Mouse (Mus musculus): ENCODE measurements around the gene Ctnnd1. TPM values are rescaled to one million over a fixed set of nuclear protein-coding genes. Genes with fewer than 3 reads are reported as not detected.

Ctnnd1 gene
- polyA plus RNA-seq, 1 experiment from 2014 or later: 40.0 TPM

DNA sequence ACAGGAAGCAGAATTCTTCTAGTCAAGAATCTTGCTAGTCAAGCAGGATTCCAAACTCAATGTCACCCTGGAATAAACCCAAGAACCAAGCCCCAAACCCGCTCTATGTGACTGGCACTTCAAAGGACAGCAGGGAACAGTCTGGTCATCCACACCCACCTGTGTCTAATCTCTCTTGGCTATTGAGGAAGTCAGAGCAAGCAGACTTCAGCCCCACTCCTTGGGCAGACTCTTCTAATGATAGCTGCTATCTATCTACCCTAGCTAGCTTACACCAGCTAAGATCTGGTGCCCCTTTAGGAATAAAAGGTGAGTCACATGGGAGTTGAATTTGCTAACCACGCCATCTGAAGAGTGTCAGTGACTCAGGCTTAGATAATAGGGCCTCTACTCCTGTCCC is 31.7 kb downstream of the Ctnnd1 start:
- Histone ChIP-seq H3K4me3 (no peak overlapping the region), H3K27ac (no peak overlapping the region), H3K36me3 (peaks cover 83% of the 10 kb centered on the region), H3K4me1 (no peaks in the 10 kb centered on the region), H3K27me3 (ENCODE audit: low read depth, poor library complexity, severe bottlenecking) (no peaks in the 10 kb centered on the region), H3K9me3 (replicated peaks) (no peaks in the 10 kb centered on the region)
- WGBS: 88% methylated on average over 2 of the region's 2 CpGs
- no peak for DNase-seq (ENCODE audit: low spot score)

DNA sequence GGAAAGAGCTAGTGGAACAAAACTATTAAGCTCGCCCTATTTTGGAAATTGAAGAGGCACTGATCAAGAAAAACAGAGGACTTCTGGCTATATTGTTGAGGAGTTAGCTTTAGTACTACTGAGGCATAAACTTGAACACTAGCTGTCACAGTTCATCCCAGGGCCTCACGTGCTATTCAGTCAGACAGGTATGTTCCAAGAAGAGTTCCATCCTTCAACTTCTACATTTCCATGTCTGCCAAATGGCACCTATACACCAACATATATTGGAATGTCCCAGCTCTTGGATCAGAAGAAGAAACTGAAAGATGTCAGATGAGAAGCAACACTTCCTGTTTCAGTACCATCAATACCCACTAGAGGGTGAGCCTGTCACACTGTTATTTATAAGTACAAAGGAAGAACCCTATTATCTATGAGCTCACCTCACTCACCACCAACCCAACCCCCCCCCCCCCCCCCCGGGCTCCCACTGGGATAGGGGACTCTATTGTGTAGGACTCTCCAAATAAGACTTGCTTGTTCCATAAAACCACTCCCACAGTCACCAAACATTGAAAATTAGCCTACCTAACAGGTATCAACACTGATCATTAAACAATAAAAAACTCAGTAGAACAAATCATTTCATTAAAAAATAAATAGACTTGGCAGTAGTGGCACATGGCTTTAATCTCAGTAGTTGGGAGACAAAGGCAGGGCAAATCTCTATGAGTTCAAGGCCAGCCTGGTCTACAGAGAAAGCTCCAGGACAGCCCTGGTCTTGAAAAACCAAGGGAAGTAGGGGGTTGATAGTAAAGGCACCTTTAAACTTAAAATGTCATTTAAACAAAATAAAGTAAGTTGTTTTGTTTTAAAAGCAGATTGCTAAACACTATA is 32.7 kb downstream of the Ctnnd1 start:
- no peaks in the 10 kb centered on the region for H3K27me3 ChIP-seq (ENCODE audit: low read depth, poor library complexity, severe bottlenecking)
- H3K36me3 ChIP-seq: peaks cover 92% of the 10 kb centered on the region
- 82% methylated on average over 3 of the region's 3 CpGs for WGBS
- no peaks in the 10 kb centered on the region for H3K9me3 ChIP-seq (replicated peaks)
- H3K4me3 ChIP-seq: no peak overlapping the region
- DNase-seq (ENCODE audit: low spot score): no peak
- no peak overlapping the region for H3K27ac ChIP-seq
- no peaks in the 10 kb centered on the region for H3K4me1 ChIP-seq

DNA sequence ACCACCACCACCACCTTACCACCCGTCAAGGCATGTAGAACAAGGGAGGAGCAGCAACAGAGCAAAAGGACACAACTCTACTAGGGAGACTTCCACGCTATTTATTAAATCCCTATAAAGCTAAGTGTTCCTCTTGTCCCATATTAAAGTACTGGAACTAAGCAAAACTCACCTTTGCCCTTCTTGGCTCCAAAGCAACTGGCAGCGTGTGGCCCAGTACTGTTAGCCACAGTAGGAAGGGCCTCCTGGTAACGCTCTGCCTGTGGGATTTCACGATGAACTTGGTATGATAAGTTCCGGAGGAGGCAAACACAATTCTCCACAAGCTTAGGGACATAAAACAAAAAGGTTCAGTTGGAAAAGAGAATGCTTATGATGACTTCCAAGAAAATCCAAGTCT is 37.8 kb downstream of the Ctnnd1 start:
- H3K9me3 ChIP-seq (replicated peaks): no peaks in the 10 kb centered on the region
- no peaks in the 10 kb centered on the region for H3K4me1 ChIP-seq
- no peaks in the 10 kb centered on the region for H3K27me3 ChIP-seq (ENCODE audit: low read depth, poor library complexity, severe bottlenecking)
- peaks cover 100% of the 10 kb centered on the region for H3K36me3 ChIP-seq
- no peak for DNase-seq (ENCODE audit: low spot score)
- H3K27ac ChIP-seq: no peak overlapping the region
- WGBS: 96% methylated on average over 6 of the region's 6 CpGs
- no peak overlapping the region for H3K4me3 ChIP-seq

DNA sequence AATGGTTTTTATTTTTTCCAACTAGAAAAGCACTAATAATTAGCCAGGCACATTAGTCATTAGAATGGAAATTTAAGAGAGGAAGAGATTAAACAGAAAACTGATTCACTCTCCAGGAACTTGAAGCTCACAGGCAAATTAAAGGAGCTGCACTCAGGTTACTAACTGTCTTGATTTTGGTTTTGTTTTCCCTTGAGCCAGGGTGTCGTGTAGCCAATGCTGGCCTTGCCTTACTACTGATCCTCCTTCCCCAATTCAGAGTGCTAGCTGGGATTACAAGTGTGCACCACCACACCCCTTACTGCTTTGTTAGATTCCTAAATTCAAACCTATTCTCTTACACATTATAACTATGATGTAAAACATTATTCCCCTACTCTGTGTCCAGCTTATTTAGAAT is 42.7 kb downstream of the Ctnnd1 start:
- H3K4me1 ChIP-seq: no peaks in the 10 kb centered on the region
- H3K27ac ChIP-seq: no peak overlapping the region
- H3K36me3 ChIP-seq: peaks cover 100% of the 10 kb centered on the region
- no peak for DNase-seq (ENCODE audit: low spot score)
- H3K27me3 ChIP-seq (ENCODE audit: low read depth, poor library complexity, severe bottlenecking): no peaks in the 10 kb centered on the region
- H3K9me3 ChIP-seq (replicated peaks): no peaks in the 10 kb centered on the region
- H3K4me3 ChIP-seq: no peak overlapping the region
- 89% methylated on average over 1 of the region's 1 CpGs for WGBS

DNA sequence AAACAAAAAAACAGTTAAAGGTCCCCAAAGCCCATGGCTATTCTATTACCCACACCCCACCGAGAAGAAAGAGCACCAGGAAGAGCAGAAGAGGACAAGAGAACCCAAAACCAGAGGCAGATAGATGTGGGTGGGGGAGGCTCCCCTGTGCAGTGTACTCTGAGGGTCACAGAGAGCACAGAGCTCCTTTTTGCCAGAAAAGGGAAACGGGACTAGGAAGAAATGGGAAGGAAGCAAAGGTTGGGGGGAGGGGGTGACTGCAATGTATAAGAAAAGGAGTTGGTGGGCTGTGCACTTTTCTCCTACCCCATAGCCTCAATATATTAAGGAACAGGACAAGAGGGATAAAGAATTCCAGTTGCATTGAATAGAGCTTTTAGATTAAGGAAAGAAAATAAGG is 49.6 kb downstream of the Ctnnd1 start:
- Histone ChIP-seq H3K36me3 (peaks cover 88% of the 10 kb centered on the region), H3K9me3 (replicated peaks) (no peaks in the 10 kb centered on the region)
- WGBS: 73% methylated on average over 2 of the region's 2 CpGs

DNA sequence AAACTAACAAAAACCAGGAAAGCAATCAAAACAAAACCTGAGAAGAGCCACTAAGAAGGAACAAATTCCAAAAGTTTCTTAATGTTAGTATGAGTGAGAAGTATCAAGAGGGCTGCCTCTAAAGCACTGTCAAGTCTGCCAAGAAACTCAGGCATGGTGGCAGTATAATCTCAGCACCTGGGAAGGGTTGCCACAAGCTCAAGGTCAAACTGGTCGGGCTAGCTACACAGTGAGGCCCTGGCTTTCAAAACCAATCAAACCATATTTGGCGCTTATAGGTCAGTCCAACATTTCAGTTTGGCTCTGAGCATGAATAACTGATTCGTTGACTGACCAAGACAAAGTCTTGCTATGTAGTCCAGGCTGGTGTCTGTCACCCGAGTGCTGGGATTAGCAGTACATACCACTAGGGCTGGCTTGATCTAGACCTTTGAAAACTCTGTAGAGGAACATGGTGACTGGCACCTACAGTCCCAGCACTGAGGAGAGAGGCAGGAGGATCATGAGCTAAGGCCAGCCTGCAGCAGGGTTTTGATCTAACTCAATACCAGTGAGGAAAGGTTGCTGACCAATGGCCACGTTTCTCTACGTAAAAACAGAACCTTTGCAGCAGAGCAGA is 51.2 kb downstream of the Ctnnd1 start:
- WGBS: 93% methylated on average over 6 of the region's 6 CpGs
- Histone ChIP-seq H3K27ac (no peak overlapping the region), H3K9me3 (replicated peaks) (no peaks in the 10 kb centered on the region), H3K36me3 (peaks cover 74% of the 10 kb centered on the region), H3K4me1 (no peaks in the 10 kb centered on the region), H3K27me3 (ENCODE audit: low read depth, poor library complexity, severe bottlenecking) (no peaks in the 10 kb centered on the region), H3K4me3 (no peak overlapping the region)
- DNase-seq (ENCODE audit: low spot score): no peak

More for the DNA sequence above, 49.6 kb downstream of the Ctnnd1 start:
- no peak for DNase-seq (ENCODE audit: low spot score)
- Histone ChIP-seq H3K27me3 (ENCODE audit: low read depth, poor library complexity, severe bottlenecking) (no peaks in the 10 kb centered on the region), H3K4me3 (no peak overlapping the region), H3K4me1 (no peaks in the 10 kb centered on the region), H3K27ac (no peak overlapping the region)

DNA sequence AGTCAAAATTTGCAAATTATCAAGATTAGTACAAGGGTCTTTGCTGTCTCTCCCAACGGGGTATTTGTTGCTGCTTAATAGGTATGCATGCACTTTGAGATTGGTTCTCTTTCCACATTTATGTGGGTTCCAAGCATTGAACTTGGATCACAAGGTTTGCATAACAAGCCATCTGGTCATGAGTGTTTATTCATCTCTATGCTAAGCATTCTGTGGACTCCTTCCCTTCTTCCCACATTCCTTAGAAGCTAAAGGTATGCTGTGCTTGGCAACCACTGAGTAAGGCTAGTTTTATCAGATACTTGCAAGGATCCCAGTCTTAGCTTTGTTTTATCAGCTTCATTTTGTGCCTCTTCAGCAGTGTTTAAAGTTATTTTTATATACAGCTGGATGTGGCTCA is 53.4 kb downstream of the Ctnnd1 start:
- H3K4me3 ChIP-seq: no peak overlapping the region
- no peaks in the 10 kb centered on the region for H3K27me3 ChIP-seq (ENCODE audit: low read depth, poor library complexity, severe bottlenecking)
- no peak overlapping the region for H3K27ac ChIP-seq
- peaks cover 68% of the 10 kb centered on the region for H3K36me3 ChIP-seq
- no peaks in the 10 kb centered on the region for H3K4me1 ChIP-seq
- DNase-seq (ENCODE audit: low spot score): no peak
- 95% methylated on average over 1 of the region's 1 CpGs for WGBS
- no peaks in the 10 kb centered on the region for H3K9me3 ChIP-seq (replicated peaks)

DNA sequence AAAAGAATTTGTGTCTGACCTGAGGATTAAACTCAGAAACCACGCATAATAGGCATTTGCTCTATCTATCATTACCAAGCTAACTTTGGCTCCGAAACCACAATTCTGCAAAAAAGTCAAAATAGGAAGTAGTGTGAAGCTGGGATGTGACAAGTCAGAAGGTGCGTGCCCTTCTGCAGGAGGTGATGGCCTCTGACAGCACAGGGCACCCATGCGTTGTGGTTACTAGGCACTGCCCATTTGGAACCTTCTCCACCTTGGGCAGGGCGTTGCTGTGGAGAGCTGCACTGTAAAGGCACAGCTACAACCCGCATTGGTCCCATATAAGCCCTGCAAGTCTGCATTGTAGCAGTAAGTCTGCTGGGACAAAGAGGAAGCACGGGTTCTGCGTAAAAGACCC is 57.8 kb downstream of the Ctnnd1 start:
- no peak for DNase-seq (ENCODE audit: low spot score)
- no peak overlapping the region for H3K4me3 ChIP-seq
- H3K36me3 ChIP-seq: peaks cover 72% of the 10 kb centered on the region
- H3K27ac ChIP-seq: no peak overlapping the region
- H3K9me3 ChIP-seq (replicated peaks): 0 out of 2 replicates have a peak, but pooled peaks cover 4% of the 10 kb centered on the region
- no peaks in the 10 kb centered on the region for H3K4me1 ChIP-seq
- no peaks in the 10 kb centered on the region for H3K27me3 ChIP-seq (ENCODE audit: low read depth, poor library complexity, severe bottlenecking)
- WGBS: 95% methylated on average over 8 of the region's 8 CpGs

DNA sequence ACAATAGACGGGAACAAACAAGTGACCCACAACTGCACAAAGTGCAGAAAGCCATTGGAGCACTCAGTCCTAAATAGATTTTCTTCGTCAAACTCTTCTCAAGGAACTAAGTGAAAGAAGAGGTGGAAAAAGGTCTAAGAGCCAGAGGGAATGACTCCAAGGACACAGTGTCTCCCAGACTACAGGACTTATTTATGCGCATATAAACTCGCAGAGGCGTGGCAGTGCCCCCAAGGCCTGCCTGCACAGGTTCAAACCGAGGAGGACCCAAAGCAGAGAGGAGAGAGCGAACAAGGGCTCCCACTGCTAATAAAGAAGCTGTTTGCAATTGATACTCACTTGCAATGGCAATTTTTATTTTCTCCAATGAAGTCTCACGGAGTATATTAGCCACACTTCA is 64.9 kb downstream of the Ctnnd1 start:
- no peak overlapping the region for H3K27ac ChIP-seq
- 90% methylated on average over 8 of the region's 8 CpGs for WGBS
- DNase-seq (ENCODE audit: low spot score): no peak
- H3K9me3 ChIP-seq (replicated peaks): 0 out of 2 replicates have a peak, but pooled peaks cover 4% of the 10 kb centered on the region
- no peak overlapping the region for H3K4me3 ChIP-seq
- H3K27me3 ChIP-seq (ENCODE audit: low read depth, poor library complexity, severe bottlenecking): no peaks in the 10 kb centered on the region
- no peaks in the 10 kb centered on the region for H3K4me1 ChIP-seq
- peaks cover 45% of the 10 kb centered on the region for H3K36me3 ChIP-seq

DNA sequence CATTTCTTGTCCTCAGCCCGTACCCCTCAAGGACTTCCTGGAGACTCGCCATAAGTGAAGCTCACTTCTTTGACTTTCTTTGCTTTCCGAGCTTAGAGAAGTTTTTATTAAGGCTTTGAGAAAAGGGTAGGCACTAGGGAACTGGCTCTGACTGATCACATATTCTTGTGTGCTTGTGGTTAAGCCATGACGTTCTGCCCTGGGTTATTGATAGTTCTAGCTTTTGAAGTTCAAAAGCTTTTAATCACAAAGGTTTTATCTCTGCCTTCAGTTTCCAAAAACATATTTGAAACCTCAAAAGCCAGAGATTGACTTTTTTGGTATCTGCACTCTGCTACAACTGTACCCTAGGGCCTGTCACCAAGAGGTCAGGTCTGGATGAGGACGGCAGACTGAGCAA is 68.3 kb downstream of the Ctnnd1 start:
- Histone ChIP-seq H3K27ac (no peak overlapping the region), H3K4me1 (no peaks in the 10 kb centered on the region), H3K4me3 (no peak overlapping the region), H3K9me3 (replicated peaks) (no peaks in the 10 kb centered on the region), H3K36me3 (peaks cover 20% of the 10 kb centered on the region), H3K27me3 (ENCODE audit: low read depth, poor library complexity, severe bottlenecking) (no peaks in the 10 kb centered on the region)
- 93% methylated on average over 5 of the region's 5 CpGs for WGBS
- DNase-seq (ENCODE audit: low spot score): no peak

DNA sequence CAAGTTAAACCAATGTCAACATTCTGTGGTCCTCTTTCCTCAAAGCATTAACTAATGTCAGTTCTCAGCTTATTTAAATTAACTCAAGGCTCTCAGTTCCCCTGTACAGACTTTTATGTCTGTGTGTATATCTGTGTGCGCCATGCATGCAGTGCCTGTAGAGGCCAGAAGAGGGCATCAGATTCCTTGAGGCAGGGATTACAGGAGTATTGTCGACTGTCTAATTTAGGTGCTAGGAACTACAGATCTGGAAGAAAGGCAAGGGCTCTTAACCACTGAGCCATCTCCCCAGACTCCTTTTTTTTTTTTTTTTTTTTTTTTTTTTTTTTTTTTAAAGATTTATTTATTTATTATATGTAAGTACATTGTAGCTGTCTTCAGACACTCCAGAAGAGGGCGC is 69.4 kb downstream of the Ctnnd1 start:
- Histone ChIP-seq H3K36me3 (peaks cover 20% of the 10 kb centered on the region), H3K4me1 (no peaks in the 10 kb centered on the region), H3K9me3 (replicated peaks) (no peaks in the 10 kb centered on the region), H3K27ac (no peak overlapping the region), H3K4me3 (no peak overlapping the region), H3K27me3 (ENCODE audit: low read depth, poor library complexity, severe bottlenecking) (no peaks in the 10 kb centered on the region)
- WGBS: 89% methylated on average over 2 of the region's 3 CpGs
- DNase-seq (ENCODE audit: low spot score): no peak

DNA sequence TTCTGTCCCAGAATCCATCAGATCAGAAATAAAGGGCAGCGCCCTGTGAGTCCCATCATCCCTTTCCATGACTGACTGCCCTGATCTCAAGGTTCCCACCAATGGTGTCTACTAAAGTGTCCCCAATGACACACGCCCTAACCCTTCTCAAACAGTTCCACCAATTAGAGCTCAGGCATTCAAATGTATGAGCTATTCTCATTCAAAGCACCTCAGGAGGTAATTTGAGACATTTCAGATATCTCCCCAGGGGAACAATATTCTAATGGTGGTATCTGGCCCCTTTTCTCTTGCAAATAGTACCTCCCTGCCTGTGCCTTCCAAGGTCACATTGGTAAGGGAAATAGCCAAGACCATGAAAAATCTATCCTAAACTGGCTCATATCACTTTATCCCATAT is 71.3 kb downstream of the Ctnnd1 start:
- DNase-seq (ENCODE audit: low spot score): no peak
- WGBS: 90% methylated on average over 2 of the region's 2 CpGs
- Histone ChIP-seq H3K4me1 (no peaks in the 10 kb centered on the region), H3K4me3 (no peak overlapping the region), H3K27me3 (ENCODE audit: low read depth, poor library complexity, severe bottlenecking) (no peaks in the 10 kb centered on the region), H3K27ac (no peak overlapping the region), H3K36me3 (peaks cover 15% of the 10 kb centered on the region; the same call in 1 of the 2 replicates), H3K9me3 (replicated peaks) (no peaks in the 10 kb centered on the region)

DNA sequence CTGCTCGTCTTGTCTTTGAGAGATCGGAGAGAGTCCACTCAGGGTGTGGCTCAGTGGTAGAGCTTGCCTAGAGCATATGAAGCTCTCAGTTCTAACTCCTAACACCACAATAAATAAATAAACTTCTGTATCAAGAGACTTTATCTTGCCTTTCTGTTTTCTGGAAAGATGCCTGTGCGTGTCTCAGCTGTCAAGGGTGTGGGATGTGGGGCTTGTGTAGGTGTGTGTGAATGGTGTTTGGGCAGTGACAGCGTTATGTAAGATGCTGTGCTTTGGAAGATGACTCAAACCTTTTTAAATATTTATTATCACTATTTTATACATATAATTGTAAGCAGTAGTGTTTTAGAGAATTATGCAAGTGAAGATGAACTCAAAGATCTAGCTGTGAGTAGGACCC is 76.4 kb downstream of the Ctnnd1 start:
- H3K27ac ChIP-seq: no peak overlapping the region
- WGBS: 93% methylated on average over 4 of the region's 4 CpGs
- H3K27me3 ChIP-seq (ENCODE audit: low read depth, poor library complexity, severe bottlenecking): no peaks in the 10 kb centered on the region

More for the DNA sequence above, 76.4 kb downstream of the Ctnnd1 start:
- peaks cover 9% of the 10 kb centered on the region; the same call in 1 of the 2 replicates for H3K36me3 ChIP-seq
- DNase-seq (ENCODE audit: low spot score): no peak
- no peak overlapping the region for H3K4me3 ChIP-seq
- no peaks in the 10 kb centered on the region for H3K9me3 ChIP-seq (replicated peaks)
- no peaks in the 10 kb centered on the region for H3K4me1 ChIP-seq

Data from limb, embryonic 10.5 days (tissue).